Mouse (Mus musculus): ENCODE data around the gene Spata18. TPM values are rescaled to one million over a fixed set of nuclear protein-coding genes. Genes with fewer than 3 reads are reported as not detected.

Spata18 gene
- polyA plus RNA-seq, 1 experiment = not detected

- Histone ChIP-seq H3K79me2 (ENCODE audit: control insufficient read depth, insufficient read depth) (no peaks in the 10 kb centered on the region), H3K27me3 (ENCODE audit: control insufficient read depth, insufficient read depth, insufficient read length) (peaks cover 5% of the 10 kb centered on the region), H3K4me2 (ENCODE audit: low read depth) (no peak overlapping the region), H3K36me3 (ENCODE audit: control insufficient read depth, insufficient read depth) (no peaks in the 10 kb centered on the region), H3K4me3 (no peak overlapping the region), H3ac (ENCODE audit: control insufficient read depth, insufficient read length) (no peak overlapping the region)
- no peak for TF ChIP-seq SRF (IDR thresholded peaks at IDR 0.05; ENCODE audit: control insufficient read depth, insufficient read length, low read depth)
- TF ChIP-seq POLR2A (IDR thresholded peaks at IDR 0.05; ENCODE audit: insufficient read length, low read depth) = no peak
- no peak for TF ChIP-seq TCF12 (IDR thresholded peaks at IDR 0.05; ENCODE audit: insufficient read depth, poor library complexity, severe bottlenecking)
- TF ChIP-seq MYOG (IDR thresholded peaks at IDR 0.05; ENCODE audit: control insufficient read depth in 1 of 3, insufficient read depth in 1 of 3, insufficient read length in 2 of 3, low read depth in 2 of 3) = no peak
- TF ChIP-seq USF1 (IDR thresholded peaks at IDR 0.05; ENCODE audit: low read depth) = no peak
- no peak for TF ChIP-seq MAX (IDR thresholded peaks at IDR 0.05; ENCODE audit: low read depth)
- no peak for TF ChIP-seq TCF3 (IDR thresholded peaks at IDR 0.05; ENCODE audit: insufficient read length, low read depth)
Observed at GRCm38 (mm10) chr5:73667877-73668276, 16.7 kb downstream of the Spata18 start.

GRCm38 (mm10) chr5:73669386-73669785 lies 18.2 kb downstream of the Spata18 start:
- Histone ChIP-seq H3K79me2 (ENCODE audit: control insufficient read depth, insufficient read depth) (no peaks in the 10 kb centered on the region), H3K36me3 (ENCODE audit: control insufficient read depth, insufficient read depth) (no peaks in the 10 kb centered on the region), H3K4me2 (ENCODE audit: low read depth) (no peak overlapping the region), H3K27me3 (ENCODE audit: control insufficient read depth, insufficient read depth, insufficient read length) (no peaks in the 10 kb centered on the region), H3K4me3 (no peak overlapping the region), H3ac (ENCODE audit: control insufficient read depth, insufficient read length) (no peak overlapping the region)
- TF ChIP-seq CEBPB (IDR thresholded peaks at IDR 0.05; ENCODE audit: insufficient read depth, poor library complexity, severe bottlenecking) = no peak

GRCm38 (mm10) chr5:73675604-73676003 lies 24.4 kb downstream of the Spata18 start:
- TF ChIP-seq USF1 (IDR thresholded peaks at IDR 0.05; ENCODE audit: low read depth) = no peak
- TF ChIP-seq REST (IDR thresholded peaks at IDR 0.05; ENCODE audit: insufficient read depth, insufficient read length) = no peak
- no peak for TF ChIP-seq E2F4 (IDR thresholded peaks at IDR 0.05; ENCODE audit: insufficient read depth)
- TF ChIP-seq MYOD1 (IDR thresholded peaks at IDR 0.05; ENCODE audit: control insufficient read depth in 1 of 3, insufficient read length in 2 of 3, low read depth in 2 of 3) = no peak
- TF ChIP-seq TCF3 (IDR thresholded peaks at IDR 0.05; ENCODE audit: insufficient read length, low read depth) = no peak
- TF ChIP-seq MAX (IDR thresholded peaks at IDR 0.05; ENCODE audit: low read depth) = no peak
- TF ChIP-seq MYOG (IDR thresholded peaks at IDR 0.05; ENCODE audit: control insufficient read depth in 1 of 3, insufficient read depth in 1 of 3, insufficient read length in 2 of 3, low read depth in 2 of 3) = no peak
- TF ChIP-seq POLR2AphosphoS2 (IDR thresholded peaks at IDR 0.05; ENCODE audit: insufficient read length, low read depth) = no peak
- TF ChIP-seq SRF (IDR thresholded peaks at IDR 0.05; ENCODE audit: control insufficient read depth, insufficient read length, low read depth) = no peak
- TF ChIP-seq CEBPB (IDR thresholded peaks at IDR 0.05; ENCODE audit: insufficient read depth, poor library complexity, severe bottlenecking) = no peak
- TF ChIP-seq TCF12 (IDR thresholded peaks at IDR 0.05; ENCODE audit: insufficient read depth, poor library complexity, severe bottlenecking) = no peak

GRCm38 (mm10) chr5:73676626-73677025 lies 25.4 kb downstream of the Spata18 start:
- TF ChIP-seq REST (IDR thresholded peaks at IDR 0.05; ENCODE audit: insufficient read depth, insufficient read length) (no peak), MYOG (IDR thresholded peaks at IDR 0.05; ENCODE audit: control insufficient read depth in 1 of 3, insufficient read depth in 1 of 3, insufficient read length in 2 of 3, low read depth in 2 of 3) (no peak), POLR2AphosphoS2 (IDR thresholded peaks at IDR 0.05; ENCODE audit: insufficient read length, low read depth) (no peak), E2F4 (IDR thresholded peaks at IDR 0.05; ENCODE audit: insufficient read depth) (no peak), CEBPB (IDR thresholded peaks at IDR 0.05; ENCODE audit: insufficient read depth, poor library complexity, severe bottlenecking) (no peak), USF1 (IDR thresholded peaks at IDR 0.05; ENCODE audit: low read depth) (no peak), TCF3 (IDR thresholded peaks at IDR 0.05; ENCODE audit: insufficient read length, low read depth) (no peak), MAX (IDR thresholded peaks at IDR 0.05; ENCODE audit: low read depth) (no peak), MYOD1 (IDR thresholded peaks at IDR 0.05; ENCODE audit: control insufficient read depth in 1 of 3, insufficient read length in 2 of 3, low read depth in 2 of 3) (no peak), TCF12 (IDR thresholded peaks at IDR 0.05; ENCODE audit: insufficient read depth, poor library complexity, severe bottlenecking) (no peak)
- Histone ChIP-seq H3K4me2 (ENCODE audit: low read depth) (peak overlapping the region; percentile 55), H3ac (ENCODE audit: control insufficient read depth, insufficient read length) (no peak overlapping the region)

More at GRCm38 (mm10) chr5:73675604-73676003, 24.4 kb downstream of the Spata18 start:
- H3K36me3 ChIP-seq (ENCODE audit: control insufficient read depth, insufficient read depth) = no peaks in the 10 kb centered on the region
- H3ac ChIP-seq (ENCODE audit: control insufficient read depth, insufficient read length) = no peak overlapping the region
- no peak overlapping the region for H3K4me3 ChIP-seq
- peaks cover 3% of the 10 kb centered on the region for H3K27me3 ChIP-seq (ENCODE audit: control insufficient read depth, insufficient read depth, insufficient read length)
- no peak overlapping the region for H3K4me2 ChIP-seq (ENCODE audit: low read depth)
- no peaks in the 10 kb centered on the region for H3K79me2 ChIP-seq (ENCODE audit: control insufficient read depth, insufficient read depth)

GRCm38 (mm10) chr5:73683221-73683620 lies 32.0 kb downstream of the Spata18 start:
- Histone ChIP-seq H3K27me3 (ENCODE audit: control insufficient read depth, insufficient read depth, insufficient read length) (peaks cover 3% of the 10 kb centered on the region), H3K79me2 (ENCODE audit: control insufficient read depth, insufficient read depth) (no peaks in the 10 kb centered on the region), H3K4me2 (ENCODE audit: low read depth) (no peak overlapping the region), H3K4me3 (no peak overlapping the region), H3ac (ENCODE audit: control insufficient read depth, insufficient read length) (no peak overlapping the region), H3K36me3 (ENCODE audit: control insufficient read depth, insufficient read depth) (no peaks in the 10 kb centered on the region)
- TF ChIP-seq MYOG (IDR thresholded peaks at IDR 0.05; ENCODE audit: control insufficient read depth in 1 of 3, insufficient read depth in 1 of 3, insufficient read length in 2 of 3, low read depth in 2 of 3) (no peak), POLR2AphosphoS2 (IDR thresholded peaks at IDR 0.05; ENCODE audit: insufficient read length, low read depth) (no peak), TCF3 (IDR thresholded peaks at IDR 0.05; ENCODE audit: insufficient read length, low read depth) (no peak), E2F4 (IDR thresholded peaks at IDR 0.05; ENCODE audit: insufficient read depth) (no peak), TCF12 (IDR thresholded peaks at IDR 0.05; ENCODE audit: insufficient read depth, poor library complexity, severe bottlenecking) (no peak), POLR2A (IDR thresholded peaks at IDR 0.05; ENCODE audit: insufficient read length, low read depth) (no peak), SRF (IDR thresholded peaks at IDR 0.05; ENCODE audit: control insufficient read depth, insufficient read length, low read depth) (no peak)

More at GRCm38 (mm10) chr5:73676626-73677025, 25.4 kb downstream of the Spata18 start:
- Histone ChIP-seq H3K36me3 (ENCODE audit: control insufficient read depth, insufficient read depth) (no peaks in the 10 kb centered on the region), H3K27me3 (ENCODE audit: control insufficient read depth, insufficient read depth, insufficient read length) (peaks cover 3% of the 10 kb centered on the region), H3K4me3 (no peak overlapping the region), H3K79me2 (ENCODE audit: control insufficient read depth, insufficient read depth) (no peaks in the 10 kb centered on the region)

Measured in myocyte (in vitro differentiated cells).